Mouse (Mus musculus) embryo, embryonic 10.5 days (tissue): Measurements from ENCODE around the gene Sgcd.

Source experiments
- DNase-seq: peaks from one replicate; pipeline ENCODE4 v3.0.0-alpha.2; 2015; ENCODE audit warnings: low spot score

Sgcd gene

GRCm38 (mm10) chr11:47010166-47010565 lies 978.6 kb downstream of the Sgcd start:
- DNase-seq: peak; percentile 14

GRCm38 (mm10) chr11:47005301-47005875 lies 983.4 kb downstream of the Sgcd start:
- DNase-seq: no peak

GRCm38 (mm10) chr11:46939311-46939710 lies 1049.5 kb downstream of the Sgcd start:
- DNase-seq: peak; percentile 46

- no peak for DNase-seq
Observed at GRCm38 (mm10) chr11:46924946-46925345, 1063.8 kb downstream of the Sgcd start.

GRCm38 (mm10) chr11:46920244-46920643 lies 1068.5 kb downstream of the Sgcd start:
- DNase-seq: no peak

- no peak for DNase-seq
Observed at GRCm38 (mm10) chr11:46912656-46913237, 1076.0 kb downstream of the Sgcd start.

- DNase-seq: no peak
Observed at GRCm38 (mm10) chr11:46904281-46904680, 1084.5 kb downstream of the Sgcd start.

GRCm38 (mm10) chr11:46889093-46889492 lies 1099.7 kb downstream of the Sgcd start:
- no peak for DNase-seq

- DNase-seq: no peak
Observed at GRCm38 (mm10) chr11:46882456-46882855, 1106.3 kb downstream of the Sgcd start.

- no peak for DNase-seq
Observed at GRCm38 (mm10) chr11:46875774-46876173, 1113.0 kb downstream of the Sgcd start.

- DNase-seq: no peak
Observed at GRCm38 (mm10) chr11:46868594-46868993, 1120.2 kb downstream of the Sgcd start.

- peak; percentile 49 for DNase-seq
Observed at GRCm38 (mm10) chr11:46864809-46865208, 1124.0 kb downstream of the Sgcd start.

GRCm38 (mm10) chr11:46848221-46848971 lies 1140.4 kb downstream of the Sgcd start:
- peak; percentile 54 for DNase-seq

- DNase-seq: peak; percentile 32
Observed at GRCm38 (mm10) chr11:46847827-46848220, 1140.9 kb downstream of the Sgcd start.

GRCm38 (mm10) chr11:46846661-46847060 lies 1142.1 kb downstream of the Sgcd start:
- DNase-seq: no peak
